Mouse (Mus musculus) heart, adult 10 weeks (tissue): ENCODE measurements around the gene H2-M10.4. TPM values are rescaled to one million over a fixed set of nuclear protein-coding genes. Genes with fewer than 3 reads are reported as not detected.

ENCODE experiments used
- polyA plus RNA-seq: library from polyadenylated mRNA; stranded (reverse); fragments of 350-450 nt; fragmentation: Illumina TruSeq; extraction: RNeasy Lipid Tissue Mini Kit (QIAGEN cat#74804); gene quantifications from one replicate; pipeline ENCODE4 v1.2.3, GENCODE M21; 2014; ENCODE audit warnings: low read depth, low replicate concordance

Gene H2-M10.4
- polyA plus RNA-seq: not detected

GRCm38 (mm10) chr17:36462234-36462633 is at the start of gene H2-M10.4:
H2-M10.4 (minus strand) TSS chr17:36462334.

Other genes starting within 250 kb of the H2-M10.4 start
- gene Rpp21, start 204.3 kb downstream of the H2-M10.4 start, polyA plus RNA-seq: 49.0 TPM
- 14.2 TPM for gene Trim39, start 190.1 kb downstream of the H2-M10.4 start, polyA plus RNA-seq
- not detected for gene H2-M10.2, start 175.8 kb downstream of the H2-M10.4 start, polyA plus RNA-seq
- gene H2-M10.1, start 136.2 kb downstream of the H2-M10.4 start, polyA plus RNA-seq: not detected
- gene H2-M10.3, start 93.9 kb downstream of the H2-M10.4 start, polyA plus RNA-seq: not detected
- gene H2-M11, start 84.7 kb upstream of the H2-M10.4 start, polyA plus RNA-seq: not detected
- gene H2-M9, start 180.3 kb upstream of the H2-M10.4 start, polyA plus RNA-seq: not detected
- gene H2-M1, start 209.9 kb upstream of the H2-M10.4 start, polyA plus RNA-seq: not detected